In the genomic region with DNA sequence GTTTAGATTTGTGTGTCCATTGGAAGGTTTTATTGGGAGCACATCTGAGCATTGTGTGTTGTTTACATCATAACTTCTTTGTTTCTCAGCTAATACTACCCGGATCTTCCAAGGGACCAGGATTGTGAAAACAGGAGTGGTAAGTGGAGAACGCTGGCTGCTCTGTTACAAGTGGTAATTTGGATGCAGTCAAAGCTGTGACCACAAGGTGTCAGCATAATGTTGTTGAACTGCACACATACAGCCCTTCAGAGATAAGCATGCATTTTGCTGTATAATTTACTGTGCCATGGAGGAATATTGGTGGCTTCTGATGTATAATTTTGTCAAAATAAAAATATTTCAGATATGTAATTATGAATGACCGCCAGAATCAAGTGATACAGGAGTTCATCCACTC, we compare ENCODE assay signal across 9 mouse cellular contexts.
DNase-seq lines count a peak whose midpoint lies in the region; ATAC-seq and TF ChIP-seq lines count a peak whose summit lies in the region.
"Had no signal": no experiment of that assay in that cellular context is flagged by ENCODE, and none has a peak within 500 bp of the region (broad histone marks: within the 10 kb centered on the region; RNA-seq: fewer than 3 reads in every experiment).

No protein-coding gene starts in this region.

- intact Hi-C loops in heart, postnatal 14 days (cut with DNase I) = loop anchor here (1.0 to 5.0 kb wide), 2 partner anchors 180 to 379 kb away; no protein-coding TSS in a partner anchor

- H3K27me3 ChIP-seq in lung, embryonic 14.5 days (ENCODE audit: insufficient read depth, low read length) = no peaks in the 10 kb centered on the region
- H3K27me3 ChIP-seq: embryonic facial prominence, embryonic 12.5 days had no signal

- no peak overlapping the region for H3K4me3 ChIP-seq in lung, embryonic 14.5 days (ENCODE audit: low read depth, low read length)
- H3K4me3 ChIP-seq: embryonic facial prominence, embryonic 12.5 days had no signal

- no peaks in the 10 kb centered on the region for H3K9me3 ChIP-seq in lung, embryonic 14.5 days (ENCODE audit: low read depth, low read length)
- H3K9me3 ChIP-seq: embryonic facial prominence, embryonic 12.5 days had no signal

- no peak overlapping the region for H3K4me2 ChIP-seq in lung, embryonic 14.5 days
- H3K4me2 ChIP-seq: embryonic facial prominence, embryonic 12.5 days had no signal

- WGBS in lung, embryonic 14.5 days = 42% methylated on average over 3 of the region's 3 CpGs

- peak; percentile 91 for TF ChIP-seq CTCF in lung, embryonic 14.5 days (IDR thresholded peaks at IDR 0.05; ENCODE audit: low read depth)

- peak; percentile 5 to 27 for DNase-seq in urinary bladder, adult 18-20 months (ENCODE audit: low spot score in 2 of 2)
- DNase-seq in urinary bladder, postnatal 10 days (ENCODE audit: low spot score) = no peak
- peak; percentile 57 to 75 for DNase-seq in cerebellum, postnatal 36 days
- peak; percentile 43 to 70 for DNase-seq in heart, postnatal 14 days
- DNase-seq in kidney, postnatal 25 days = peak; percentile 63 to 84
- peak; percentile 89 for DNase-seq in lung, embryonic 14.5 days
- DNase-seq in retina, embryonic 14.5 days (ENCODE audit: low spot score) = peak; percentile 86

- no peak overlapping the region for H3K27ac ChIP-seq in lung, embryonic 14.5 days (ENCODE audit: low read depth)
- H3K27ac ChIP-seq: embryonic facial prominence, embryonic 12.5 days had no signal

- H3K36me3 ChIP-seq in lung, embryonic 14.5 days (ENCODE audit: insufficient read depth) = no peaks in the 10 kb centered on the region

- no peaks in the 10 kb centered on the region for H3K4me1 ChIP-seq in lung, embryonic 14.5 days (ENCODE audit: insufficient read depth)
- H3K4me1 ChIP-seq: embryonic facial prominence, embryonic 12.5 days had no signal

- H3K9ac ChIP-seq in lung, embryonic 14.5 days = no peak overlapping the region
- H3K9ac ChIP-seq: embryonic facial prominence, embryonic 12.5 days had no signal

- ATAC-seq in lung, embryonic 14.5 days (ENCODE audit: insufficient read depth) = peak; percentile 75
- ATAC-seq in megakaryocyte, adult 5-6 weeks (ENCODE audit: poor library complexity, severe bottlenecking) = no peak
